Mouse (Mus musculus): ENCODE results near the gene Pced1b. TPM values are rescaled to one million over a fixed set of nuclear protein-coding genes. Genes with fewer than 3 reads are reported as not detected.

Pced1b gene
- total and polyA plus RNA-seq, 3 experiments, result 6.6 to 41.1 (median 8.8) TPM

- TF ChIP-seq GATA1 (IDR thresholded peaks at IDR 0.05; ENCODE audit: borderline replicate concordance, low read length) (no peak), POLR2AphosphoS5 (IDR thresholded peaks at IDR 0.05; ENCODE audit: insufficient replicate concordance, low read depth, low read length) (no peak), CTCF (IDR thresholded peaks at IDR 0.05; ENCODE audit: low read depth, low read length) (no peak), TAL1 (conservative IDR thresholded peaks at IDR 0.05; ENCODE audit: low read depth, low read length) (no peak), GATA2 (IDR thresholded peaks at IDR 0.05; ENCODE audit: borderline replicate concordance, low read depth, low read length) (no peak)
- DNase-seq (ENCODE audit: low spot score), result no peak
- ATAC-seq (ENCODE audit: extremely low read depth, insufficient number of reproducible peaks, low FRiP score, poor library complexity, severe bottlenecking), result no peak
- Histone ChIP-seq H3K36me3 (replicated peaks) (peaks cover 37% of the 10 kb centered on the region), H3K9me3 (replicated peaks) (no peaks in the 10 kb centered on the region), H3K4me1 (ENCODE audit: insufficient read depth, low read depth, low read length) (peaks cover 14% of the 10 kb centered on the region), H3K27me3 (ENCODE audit: insufficient read depth, low read length) (no peaks in the 10 kb centered on the region), H3K4me3 (ENCODE audit: low read depth, low read length) (no peak overlapping the region)
Measured at GRCm38 (mm10) chr15:97387793-97388192, 140.9 kb downstream of the Pced1b start.

GRCm38 (mm10) chr15:97389577-97389976, 142.7 kb downstream of the Pced1b start:
- ATAC-seq (ENCODE audit: extremely low read depth, insufficient number of reproducible peaks, low FRiP score, poor library complexity, severe bottlenecking), result no peak

GRCm38 (mm10) chr15:97390778-97391177, 143.9 kb downstream of the Pced1b start:
- TF ChIP-seq GATA1 (IDR thresholded peaks at IDR 0.05; ENCODE audit: borderline replicate concordance, low read length) (no peak), TAL1 (conservative IDR thresholded peaks at IDR 0.05; ENCODE audit: low read depth, low read length) (no peak), CTCF (IDR thresholded peaks at IDR 0.05; ENCODE audit: low read depth, low read length) (no peak), POLR2AphosphoS5 (IDR thresholded peaks at IDR 0.05; ENCODE audit: insufficient replicate concordance, low read depth, low read length) (no peak), GATA2 (IDR thresholded peaks at IDR 0.05; ENCODE audit: borderline replicate concordance, low read depth, low read length) (no peak)
- no peak for ATAC-seq (ENCODE audit: extremely low read depth, insufficient number of reproducible peaks, low FRiP score, poor library complexity, severe bottlenecking)
- H3K4me1 ChIP-seq (ENCODE audit: insufficient read depth, low read depth, low read length), result no peaks in the 10 kb centered on the region
- H3K36me3 ChIP-seq (replicated peaks), result peaks cover 15% of the 10 kb centered on the region
- no peak overlapping the region for H3K4me3 ChIP-seq (ENCODE audit: low read depth, low read length)
- DNase-seq (ENCODE audit: low spot score), result no peak
- no peaks in the 10 kb centered on the region for H3K9me3 ChIP-seq (replicated peaks)
- H3K27me3 ChIP-seq (ENCODE audit: insufficient read depth, low read length), result no peaks in the 10 kb centered on the region

More at GRCm38 (mm10) chr15:97389577-97389976, 142.7 kb downstream of the Pced1b start:
- no peaks in the 10 kb centered on the region for H3K9me3 ChIP-seq (replicated peaks)
- no peak for DNase-seq (ENCODE audit: low spot score)
- peaks cover 21% of the 10 kb centered on the region for H3K36me3 ChIP-seq (replicated peaks)
- H3K4me3 ChIP-seq (ENCODE audit: low read depth, low read length), result no peak overlapping the region
- no peaks in the 10 kb centered on the region for H3K4me1 ChIP-seq (ENCODE audit: insufficient read depth, low read depth, low read length)
- H3K27me3 ChIP-seq (ENCODE audit: insufficient read depth, low read length), result no peaks in the 10 kb centered on the region
- TF ChIP-seq GATA1 (IDR thresholded peaks at IDR 0.05; ENCODE audit: borderline replicate concordance, low read length) (no peak), GATA2 (IDR thresholded peaks at IDR 0.05; ENCODE audit: borderline replicate concordance, low read depth, low read length) (no peak), TAL1 (conservative IDR thresholded peaks at IDR 0.05; ENCODE audit: low read depth, low read length) (no peak), POLR2AphosphoS5 (IDR thresholded peaks at IDR 0.05; ENCODE audit: insufficient replicate concordance, low read depth, low read length) (no peak), CTCF (IDR thresholded peaks at IDR 0.05; ENCODE audit: low read depth, low read length) (no peak)

- TF ChIP-seq GATA2 (IDR thresholded peaks at IDR 0.05; ENCODE audit: borderline replicate concordance, low read depth, low read length), result no peak
- no peak for TF ChIP-seq GATA1 (IDR thresholded peaks at IDR 0.05; ENCODE audit: borderline replicate concordance, low read length)
- TF ChIP-seq CTCF (IDR thresholded peaks at IDR 0.05; ENCODE audit: low read depth, low read length), result no peak
- TF ChIP-seq POLR2AphosphoS5 (IDR thresholded peaks at IDR 0.05; ENCODE audit: insufficient replicate concordance, low read depth, low read length), result no peak
- TF ChIP-seq TAL1 (conservative IDR thresholded peaks at IDR 0.05; ENCODE audit: low read depth, low read length), result no peak
- DNase-seq (ENCODE audit: low spot score) (no peak), ATAC-seq (ENCODE audit: extremely low read depth, insufficient number of reproducible peaks, low FRiP score, poor library complexity, severe bottlenecking) (no peak)
- H3K27me3 ChIP-seq (ENCODE audit: insufficient read depth, low read length), result no peaks in the 10 kb centered on the region
- peaks cover 10% of the 10 kb centered on the region for H3K36me3 ChIP-seq (replicated peaks)
- H3K9me3 ChIP-seq (replicated peaks), result no peaks in the 10 kb centered on the region
- H3K4me3 ChIP-seq (ENCODE audit: low read depth, low read length), result no peak overlapping the region
- no peaks in the 10 kb centered on the region for H3K4me1 ChIP-seq (ENCODE audit: insufficient read depth, low read depth, low read length)
Measured at GRCm38 (mm10) chr15:97391436-97391835, 144.5 kb downstream of the Pced1b start.

GRCm38 (mm10) chr15:97394561-97394960, 147.7 kb downstream of the Pced1b start:
- no peak for DNase-seq (ENCODE audit: low spot score)
- no peaks in the 10 kb centered on the region for H3K27me3 ChIP-seq (ENCODE audit: insufficient read depth, low read length)
- TF ChIP-seq GATA2 (IDR thresholded peaks at IDR 0.05; ENCODE audit: borderline replicate concordance, low read depth, low read length) (no peak), POLR2AphosphoS5 (IDR thresholded peaks at IDR 0.05; ENCODE audit: insufficient replicate concordance, low read depth, low read length) (no peak), TAL1 (conservative IDR thresholded peaks at IDR 0.05; ENCODE audit: low read depth, low read length) (no peak), CTCF (IDR thresholded peaks at IDR 0.05; ENCODE audit: low read depth, low read length) (no peak), GATA1 (IDR thresholded peaks at IDR 0.05; ENCODE audit: borderline replicate concordance, low read length) (no peak)
- H3K36me3 ChIP-seq (replicated peaks), result no peaks in the 10 kb centered on the region
- no peaks in the 10 kb centered on the region for H3K4me1 ChIP-seq (ENCODE audit: insufficient read depth, low read depth, low read length)
- no peak for ATAC-seq (ENCODE audit: extremely low read depth, insufficient number of reproducible peaks, low FRiP score, poor library complexity, severe bottlenecking)
- H3K9me3 ChIP-seq (replicated peaks), result no peaks in the 10 kb centered on the region
- H3K4me3 ChIP-seq (ENCODE audit: low read depth, low read length), result no peak overlapping the region

- Histone ChIP-seq H3K27me3 (ENCODE audit: insufficient read depth, low read length) (no peaks in the 10 kb centered on the region), H3K9me3 (replicated peaks) (0 out of 2 replicates have a peak, but pooled peaks cover 2% of the 10 kb centered on the region), H3K36me3 (replicated peaks) (no peaks in the 10 kb centered on the region), H3K4me3 (ENCODE audit: low read depth, low read length) (no peak overlapping the region), H3K4me1 (ENCODE audit: insufficient read depth, low read depth, low read length) (no peaks in the 10 kb centered on the region)
- no peak for DNase-seq (ENCODE audit: low spot score)
- TF ChIP-seq GATA1 (IDR thresholded peaks at IDR 0.05; ENCODE audit: borderline replicate concordance, low read length) (no peak), GATA2 (IDR thresholded peaks at IDR 0.05; ENCODE audit: borderline replicate concordance, low read depth, low read length) (no peak), CTCF (IDR thresholded peaks at IDR 0.05; ENCODE audit: low read depth, low read length) (no peak), TAL1 (conservative IDR thresholded peaks at IDR 0.05; ENCODE audit: low read depth, low read length) (no peak), POLR2AphosphoS5 (IDR thresholded peaks at IDR 0.05; ENCODE audit: insufficient replicate concordance, low read depth, low read length) (no peak)
- no peak for ATAC-seq (ENCODE audit: extremely low read depth, insufficient number of reproducible peaks, low FRiP score, poor library complexity, severe bottlenecking)
Measured at GRCm38 (mm10) chr15:97396586-97397299, 149.8 kb downstream of the Pced1b start.

All from G1E (cell line).